Mouse (Mus musculus): ENCODE results near the gene Phc1. TPM values are rescaled to one million over a fixed set of nuclear protein-coding genes. Genes with fewer than 3 reads are reported as not detected.

Phc1 gene
- total and polyA plus RNA-seq, 3 experiments, result 4.6 to 35.9 TPM; not detected in 1

DNA sequence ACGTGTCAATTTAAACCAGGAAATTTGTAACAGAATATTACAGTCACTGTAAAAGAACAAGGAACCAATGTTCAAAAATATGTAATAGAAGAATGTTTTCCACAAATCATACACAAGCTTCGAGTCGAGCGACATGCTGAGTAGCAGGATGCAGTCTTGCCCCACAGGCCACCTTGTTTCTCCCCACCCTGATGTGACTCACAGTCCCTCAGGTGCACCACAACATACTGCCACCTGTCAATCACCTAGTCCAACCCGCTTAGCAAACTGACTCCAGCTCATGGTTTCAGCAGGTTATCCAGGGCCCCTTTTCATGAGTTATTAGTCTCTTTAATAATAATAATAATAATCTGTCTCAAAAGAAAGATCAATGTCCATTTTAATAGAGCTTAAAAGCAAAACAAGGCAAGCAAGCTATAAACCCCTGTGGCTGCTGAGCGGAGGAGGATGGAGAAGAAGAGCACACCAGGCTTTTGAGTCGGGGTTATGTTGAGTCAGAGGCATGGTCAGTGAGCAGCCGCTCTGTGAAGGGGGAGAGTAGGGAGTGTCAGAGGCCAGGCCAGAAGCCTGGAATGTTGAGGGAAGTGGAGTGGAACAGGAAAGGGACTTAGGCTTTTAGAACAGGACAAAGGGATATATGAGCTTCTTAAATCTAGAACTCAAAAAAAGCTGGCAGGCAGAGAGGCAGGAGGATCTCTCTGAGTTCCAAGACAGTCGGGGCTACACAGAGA is 4.2 kb upstream of the Phc1 start:
- no peaks in the 10 kb centered on the region for H3K9me3 ChIP-seq (replicated peaks; ENCODE audit: insufficient read depth, low read length)
- H3K4me3 ChIP-seq (ENCODE audit: control insufficient read depth in 1 of 2, insufficient read depth in 1 of 2, low read depth in 2 of 2, low read length in 2 of 2), result no peak overlapping the region
- H3K4me1 ChIP-seq (ENCODE audit: control insufficient read depth in 1 of 2, insufficient read depth in 2 of 2, low read length in 2 of 2), result peaks cover 18 to 23% of the 10 kb centered on the region in 2 experiments
- no peaks in the 10 kb centered on the region for H3K27me3 ChIP-seq (ENCODE audit: control insufficient read depth in 1 of 2, insufficient read depth in 2 of 2, low read length in 2 of 2)
- TF ChIP-seq POLR2AphosphoS2 (IDR thresholded peaks at IDR 0.05; ENCODE audit: low read length) (no peak), CTCF (IDR thresholded peaks at IDR 0.05 in 2 of 3, conservative IDR thresholded peaks at IDR 0.05 in 1 of 3; ENCODE audit: control insufficient read depth in 1 of 3, insufficient read depth in 1 of 3, low read depth in 2 of 3, low read length in 3 of 3, poor library complexity in 1 of 3, severe bottlenecking in 1 of 3) (no peak), ETS1 (IDR thresholded peaks at IDR 0.05; ENCODE audit: low read depth, low read length) (no peak), MXI1 (IDR thresholded peaks at IDR 0.05; ENCODE audit: low read depth, low read length) (no peak), RCOR1 (IDR thresholded peaks at IDR 0.05; ENCODE audit: low read depth, low read length) (no peak), POLR2AphosphoS5 (IDR thresholded peaks at IDR 0.05; ENCODE audit: borderline replicate concordance, low read depth, low read length) (no peak), USF2 (IDR thresholded peaks at IDR 0.05; ENCODE audit: borderline replicate concordance in 1 of 2, insufficient read depth in 1 of 2, low read depth in 1 of 2, low read length in 2 of 2) (no peak), JUND (IDR thresholded peaks at IDR 0.05; ENCODE audit: low read depth, low read length) (no peak), ZC3H11A (IDR thresholded peaks at IDR 0.05; ENCODE audit: low read depth, low read length) (no peak), SMC3 (IDR thresholded peaks at IDR 0.05; ENCODE audit: low read depth, low read length) (no peak), MEF2A (IDR thresholded peaks at IDR 0.05; ENCODE audit: extremely low read depth, insufficient replicate concordance, low read depth, low read length, poor library complexity, severe bottlenecking) (no peak), KAT2A (conservative IDR thresholded peaks at IDR 0.05; ENCODE audit: low read depth, low read length) (no peak), E2F4 (IDR thresholded peaks at IDR 0.05; ENCODE audit: borderline replicate concordance, low read depth, low read length) (no peak)
- DNase-seq (ENCODE audit: low read depth, low spot score), result peak; percentile 33
- H3K9ac ChIP-seq (ENCODE audit: control insufficient read depth, low read depth, low read length, poor library complexity, severe bottlenecking), result peak overlapping the region; percentile 23; the same call in 1 of the 2 replicates
- peaks cover 0 to 32% of the 10 kb centered on the region in 2 experiments; a peak in 2 of 4 replicates for H3K36me3 ChIP-seq (ENCODE audit: control insufficient read depth in 1 of 2, insufficient read depth in 2 of 2, low read length in 2 of 2)
- no peaks in the 10 kb centered on the region; the same call in 1 of the 2 replicates for H3K79me2 ChIP-seq (ENCODE audit: control insufficient read depth, insufficient read depth, low read length, poor library complexity)
- H3K27ac ChIP-seq (ENCODE audit: control insufficient read depth, low read depth, low read length), result peak overlapping the region; percentile 85

- Histone ChIP-seq H3K9ac (ENCODE audit: control insufficient read depth, low read depth, low read length, poor library complexity, severe bottlenecking) (peak overlapping the region; percentile 55), H3K27me3 (ENCODE audit: control insufficient read depth in 1 of 2, insufficient read depth in 2 of 2, low read length in 2 of 2) (no peaks in the 10 kb centered on the region), H3K36me3 (ENCODE audit: control insufficient read depth in 1 of 2, insufficient read depth in 2 of 2, low read length in 2 of 2) (peaks cover 0 to 32% of the 10 kb centered on the region in 2 experiments; a peak in 2 of 4 replicates), H3K4me1 (ENCODE audit: control insufficient read depth in 1 of 2, insufficient read depth in 2 of 2, low read length in 2 of 2) (peaks cover 19 to 23% of the 10 kb centered on the region in 2 experiments), H3K27ac (ENCODE audit: control insufficient read depth, low read depth, low read length) (peak overlapping the region; percentile 85), H3K4me3 (ENCODE audit: control insufficient read depth in 1 of 2, insufficient read depth in 1 of 2, low read depth in 2 of 2, low read length in 2 of 2) (peak overlapping the region in 1 of 2 experiments; percentile 35; a peak in 2 of 4 replicates), H3K79me2 (ENCODE audit: control insufficient read depth, insufficient read depth, low read length, poor library complexity) (peaks cover 6% of the 10 kb centered on the region; the same call in 1 of the 2 replicates), H3K9me3 (replicated peaks; ENCODE audit: insufficient read depth, low read length) (no peaks in the 10 kb centered on the region)
- DNase-seq (ENCODE audit: low read depth, low spot score), result peak; percentile 91
- peak; percentile 87 for TF ChIP-seq TBP (IDR thresholded peaks at IDR 0.05; ENCODE audit: low read depth, low read length)
- peak; percentile 72; the same call in 1 of the 2 replicates for TF ChIP-seq ZMIZ1 (IDR thresholded peaks at IDR 0.05; ENCODE audit: low read depth, low read length)
- peak; percentile 65 for TF ChIP-seq TAL1 (IDR thresholded peaks at IDR 0.05; ENCODE audit: low read length)
- TF ChIP-seq MXI1 (IDR thresholded peaks at IDR 0.05; ENCODE audit: low read depth, low read length), result peak; percentile 85
- no peak for TF ChIP-seq UBTF (IDR thresholded peaks at IDR 0.05; ENCODE audit: borderline replicate concordance, insufficient read depth, low read depth, low read length)
- TF ChIP-seq HCFC1 (IDR thresholded peaks at IDR 0.05; ENCODE audit: low read depth, low read length), result peak; percentile 61
- peak; percentile 92 for TF ChIP-seq ETS1 (IDR thresholded peaks at IDR 0.05; ENCODE audit: low read depth, low read length)
- no peak for TF ChIP-seq GABPA (IDR thresholded peaks at IDR 0.05; ENCODE audit: low read depth, low read length)
- TF ChIP-seq BHLHE40 (IDR thresholded peaks at IDR 0.05; ENCODE audit: borderline replicate concordance, low read depth, low read length), result peak; percentile 66; the same call in 1 of the 2 replicates
- no peak for TF ChIP-seq POLR2AphosphoS2 (IDR thresholded peaks at IDR 0.05; ENCODE audit: low read length)
- TF ChIP-seq GATA1 (IDR thresholded peaks at IDR 0.05; ENCODE audit: low read depth, low read length), result peak; percentile 95
- 0 out of 2 replicates have a peak, but pooled peaks have one; percentile 23 for TF ChIP-seq MAFK (IDR thresholded peaks at IDR 0.05; ENCODE audit: borderline replicate concordance, low read depth, low read length)
- TF ChIP-seq RAD21 (IDR thresholded peaks at IDR 0.05; ENCODE audit: low read depth, low read length), result no peak
- TF ChIP-seq POLR2AphosphoS5 (IDR thresholded peaks at IDR 0.05; ENCODE audit: borderline replicate concordance, low read depth, low read length), result no peak
- TF ChIP-seq SIN3A (IDR thresholded peaks at IDR 0.05; ENCODE audit: low read length), result peak; percentile 95
- TF ChIP-seq RCOR1 (IDR thresholded peaks at IDR 0.05; ENCODE audit: low read depth, low read length), result peak; percentile 88
- no peak for TF ChIP-seq JUND (IDR thresholded peaks at IDR 0.05; ENCODE audit: low read depth, low read length)
- TF ChIP-seq ZNF384 (IDR thresholded peaks at IDR 0.05; ENCODE audit: low read depth, low read length), result peak; percentile 73
- no peak for TF ChIP-seq SMC3 (IDR thresholded peaks at IDR 0.05; ENCODE audit: low read depth, low read length)
- TF ChIP-seq CTCF (IDR thresholded peaks at IDR 0.05 in 2 of 3, conservative IDR thresholded peaks at IDR 0.05 in 1 of 3; ENCODE audit: control insufficient read depth in 1 of 3, insufficient read depth in 1 of 3, low read depth in 2 of 3, low read length in 3 of 3, poor library complexity in 1 of 3, severe bottlenecking in 1 of 3), result no peak
- TF ChIP-seq NRF1 (IDR thresholded peaks at IDR 0.05; ENCODE audit: insufficient read depth, low read depth, low read length, poor library complexity, severe bottlenecking), result no peak
Measured at GRCm38 (mm10) chr6:122343719-122344118, 3.4 kb upstream of the Phc1 start.
